Mouse (Mus musculus) CH12.LX (cell line): ENCODE results near the gene Pnmal1. TPM values are rescaled to one million over a fixed set of nuclear protein-coding genes. Genes with fewer than 3 reads are reported as not detected.

ENCODE experiments used
- DNase-seq: peaks from one replicate; pipeline ENCODE4 v3.0.0-alpha.2; 2013; ENCODE audit errors: extremely low read depth
- H3K27ac ChIP-seq: 2 replicates; pipeline ENCODE4 v1.5.1; 2012; ENCODE audit warnings: low read depth, mild to moderate bottlenecking, control low read depth, moderate library complexity; ENCODE audit not compliant: insufficient read depth
- H3K27me3 ChIP-seq: replicated peaks from 2 replicates; pipeline ENCODE3; 2012; ENCODE audit warnings: inconsistent platforms
- H3K36me3 ChIP-seq, 2 experiments: replicated peaks in 1 of 2; 2 replicates each; pipeline versions ENCODE3 to v1.6.1; 2012; ENCODE audit warnings: inconsistent platforms in 1 of 2, low read length in 1 of 2, mild to moderate bottlenecking in 1 of 2, mixed read lengths in 1 of 2, moderate library complexity in 1 of 2; ENCODE audit not compliant: control insufficient read depth in 1 of 2, insufficient read depth in 1 of 2
- H3K4me1 ChIP-seq, 2 experiments: 2 replicates each; pipeline ENCODE4 v1.6.1; 2012; ENCODE audit warnings: inconsistent platforms in 1 of 2, moderate library complexity in 1 of 2; ENCODE audit not compliant: insufficient read depth in 2 of 2, control insufficient read depth in 1 of 2
- H3K4me2 ChIP-seq: 2 replicates; pipeline ENCODE4 v1.6.1; 2012; ENCODE audit warnings: low read depth, mild to moderate bottlenecking, control low read depth; ENCODE audit not compliant: poor library complexity, insufficient read depth, severe bottlenecking
- H3K4me3 ChIP-seq, 3 experiments: fragments of 150-350 bp in 1 of 3; sonication (generic) in 1 of 3; replicated peaks in 1 of 3; 2 replicates each; pipeline versions ENCODE3 to v1.5.1; 2011 to 2012; ENCODE audit warnings: low read depth in 2 of 3, low read length in 2 of 3, mild to moderate bottlenecking in 2 of 3, moderate library complexity in 2 of 3, control low read depth in 1 of 3, improper control_type of control experiment in 1 of 3, inconsistent platforms in 1 of 3, mixed read lengths in 1 of 3; ENCODE audit not compliant: poor library complexity in 1 of 3
- H3K79me2 ChIP-seq: replicated peaks from 2 replicates; pipeline ENCODE4 v1.6.1; 2012; ENCODE audit warnings: mild to moderate bottlenecking, moderate library complexity; ENCODE audit not compliant: control insufficient read depth, poor library complexity, insufficient read depth, severe bottlenecking; ENCODE audit errors: extremely low read depth
- H3K9ac ChIP-seq: 2 replicates; pipeline ENCODE4 v1.6.1; 2012; ENCODE audit warnings: low read depth, mild to moderate bottlenecking, control low read depth, moderate library complexity; ENCODE audit not compliant: insufficient read depth
- H3K9me3 ChIP-seq: replicated peaks from 2 replicates; pipeline ENCODE3; 2012; ENCODE audit warnings: low read length, inconsistent platforms, mixed read lengths
- E2F4 ChIP-seq: IDR thresholded peaks from 2 replicates; pipeline ENCODE4 v1.6.1; 2011; ENCODE audit warnings: low read depth, low read length, improper control_type of control experiment; ENCODE audit not compliant: insufficient replicate concordance
- ELF1 ChIP-seq: IDR thresholded peaks from 2 replicates; pipeline ENCODE4 v1.6.1; 2014; ENCODE audit warnings: low read depth, mild to moderate bottlenecking, inconsistent platforms, low read length, improper control_type of control experiment
- EP300 ChIP-seq: IDR thresholded peaks from 2 replicates; pipeline ENCODE4 v1.6.1; 2011; ENCODE audit warnings: low read length, improper control_type of control experiment
- JUN ChIP-seq: IDR thresholded peaks from 2 replicates; pipeline ENCODE4 v1.6.1; 2011; ENCODE audit warnings: low read depth, mild to moderate bottlenecking, low read length, improper control_type of control experiment, moderate library complexity; ENCODE audit not compliant: insufficient read depth
- MAX ChIP-seq: IDR thresholded peaks from 2 replicates; pipeline ENCODE4 v1.6.1; 2011; ENCODE audit warnings: low read length, improper control_type of control experiment
- MAZ ChIP-seq: IDR thresholded peaks from 2 replicates; pipeline ENCODE4 v1.6.1; 2012; ENCODE audit warnings: low read depth, mild to moderate bottlenecking, inconsistent platforms, low read length, improper control_type of control experiment, moderate library complexity
- NELFE ChIP-seq: IDR thresholded peaks from 2 replicates; pipeline ENCODE4 v1.6.1; 2011; ENCODE audit warnings: low read depth, low read length, improper control_type of control experiment
- NRF1 ChIP-seq: IDR thresholded peaks from 2 replicates; pipeline ENCODE4 v1.6.1; 2014; ENCODE audit warnings: low read depth, mild to moderate bottlenecking, inconsistent platforms, low read length, improper control_type of control experiment, moderate library complexity
- RCOR1 ChIP-seq: conservative IDR thresholded peaks from 2 replicates; pipeline ENCODE4 v1.6.1; 2012; ENCODE audit warnings: low read depth, mild to moderate bottlenecking, inconsistent platforms, low read length, improper control_type of control experiment
- SIN3A ChIP-seq: IDR thresholded peaks from 2 replicates; pipeline ENCODE4 v1.6.1; 2012; ENCODE audit warnings: low read length, improper control_type of control experiment, inconsistent platforms
- SMC3 ChIP-seq: IDR thresholded peaks from 2 replicates; pipeline ENCODE4 v1.6.1; 2011; ENCODE audit warnings: low read depth, low read length, improper control_type of control experiment
- TBP ChIP-seq: conservative IDR thresholded peaks from 2 replicates; pipeline ENCODE4 v1.6.1; 2011; ENCODE audit warnings: low read depth, low read length, improper control_type of control experiment
- TCF12 ChIP-seq: IDR thresholded peaks from 2 replicates; pipeline ENCODE4 v1.6.1; 2014; ENCODE audit warnings: low read depth, mild to moderate bottlenecking, inconsistent platforms, low read length, improper control_type of control experiment
- USF1 ChIP-seq: IDR thresholded peaks from 2 replicates; pipeline ENCODE4 v1.6.1; 2014; ENCODE audit warnings: low read depth, mild to moderate bottlenecking, inconsistent platforms, low read length, improper control_type of control experiment
- USF2 ChIP-seq: conservative IDR thresholded peaks from 2 replicates; pipeline ENCODE4 v1.6.1; 2011; ENCODE audit warnings: low read depth, low read length, improper control_type of control experiment
- ZC3H11A ChIP-seq: IDR thresholded peaks from 2 replicates; pipeline ENCODE4 v1.6.1; 2012; ENCODE audit warnings: low read depth, mild to moderate bottlenecking, inconsistent platforms, low read length, improper control_type of control experiment
- ZKSCAN1 ChIP-seq: IDR thresholded peaks from 2 replicates; pipeline ENCODE4 v1.6.1; 2012; ENCODE audit warnings: low read depth, inconsistent platforms, low read length, improper control_type of control experiment, borderline replicate concordance
- ZMIZ1 ChIP-seq: IDR thresholded peaks from 2 replicates; pipeline ENCODE4 v1.6.1; 2012; ENCODE audit warnings: low read depth, mild to moderate bottlenecking, inconsistent platforms, low read length, improper control_type of control experiment
- ZNF384 ChIP-seq: IDR thresholded peaks from 2 replicates; pipeline ENCODE4 v1.6.1; 2012; ENCODE audit warnings: low read depth, low read length, improper control_type of control experiment, inconsistent platforms
- dilution Hi-C: fragments of 300-500 bp; cut with MboI; formaldehyde crosslinking; loops from 2 replicates; pipeline ENCODE4 v1.14.3; 2020; ENCODE audit warnings: low sequenced_read_pairs; ENCODE audit not compliant: extremely low pct_unique_long_range_greater_than_20kb, extremely low pct_ligation_motif_present
- in situ Hi-C: fragments of 300-500 bp; cut with MboI; formaldehyde crosslinking; loops from 3 replicates; pipeline ENCODE4 v1.14.3; 2019; ENCODE audit warnings: low sequenced_read_pairs, low pct_ligation_motif_present, low pct_unique_long_range_greater_than_20kb, mixed read lengths
- polyA plus RNA-seq: library from polyadenylated mRNA; unstranded; fragments of >175 nt; gene quantifications from 2 replicates; pipeline ENCODE4 v1.2.1, GENCODE M21; 2012; ENCODE audit warnings: low read depth; ENCODE audit not compliant: insufficient read length
- total RNA-seq, 2 experiments: library from RNA; depleted of rRNA; stranded (reverse); fragments of 300-350 nt in 1 of 2; fragments of >200 nt in 1 of 2; gene quantifications; 2 replicates each; pipeline ENCODE4 v1.2.3; 2012 to 2014

The Pnmal1 gene
- total and polyA plus RNA-seq, 3 experiments, result 0.07 to 0.13 TPM; not detected in 1

DNA sequence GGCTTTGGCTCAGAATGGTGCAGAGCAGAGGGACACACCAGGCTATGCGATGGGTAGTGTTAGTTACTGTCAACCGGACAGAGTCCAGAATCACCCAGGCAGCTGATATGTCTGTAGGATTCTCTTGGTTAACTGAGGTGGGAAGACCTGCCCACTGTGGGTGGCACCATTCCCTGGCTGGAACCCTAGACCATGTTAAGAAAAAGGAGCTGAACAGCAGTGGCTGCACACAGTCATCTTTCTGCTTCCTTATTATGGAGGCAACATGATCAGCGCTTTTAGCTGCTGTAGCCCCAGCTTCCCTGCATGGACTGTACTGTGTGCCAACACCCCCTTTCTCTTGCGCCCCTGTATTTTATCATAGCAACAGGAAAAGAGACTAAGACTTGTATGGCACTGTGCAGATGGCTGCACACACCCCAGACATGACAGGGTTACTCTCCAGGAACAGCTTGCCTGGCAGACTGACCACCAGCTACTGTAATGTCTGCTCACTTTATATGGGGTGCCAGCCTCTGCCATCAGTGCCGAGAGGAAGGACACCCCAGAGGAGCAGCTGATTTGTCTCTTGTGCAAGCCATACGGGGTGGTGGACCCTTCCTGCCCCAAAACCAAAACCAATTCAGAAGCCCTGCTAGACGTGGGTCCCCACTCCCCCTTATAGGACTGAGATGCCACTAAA lies 52.6 kb downstream of the Pnmal1 start:
- peaks cover 10% of the 10 kb centered on the region; the same call in 1 of the 2 replicates for H3K79me2 ChIP-seq
- no peaks in the 10 kb centered on the region for H3K27me3 ChIP-seq
- in situ Hi-C loops, result no loop called here
- no peak overlapping the region for H3K27ac ChIP-seq
- peaks cover 93 to 99% of the 10 kb centered on the region in 2 experiments for H3K36me3 ChIP-seq
- DNase-seq, result no peak
- H3K4me3 ChIP-seq, result no peak overlapping the region
- H3K9ac ChIP-seq, result no peak overlapping the region
- no peak for TF ChIP-seq TCF12
- TF ChIP-seq ZKSCAN1, result no peak
- no peak for TF ChIP-seq SIN3A
- TF ChIP-seq USF1, result no peak
- TF ChIP-seq NRF1, result no peak
- TF ChIP-seq SMC3, result no peak
- no peak for TF ChIP-seq MAX
- no peak for TF ChIP-seq ZNF384
- TF ChIP-seq ELF1, result no peak
- no peak for TF ChIP-seq NELFE
- TF ChIP-seq RCOR1, result no peak
- no peak for TF ChIP-seq E2F4
- TF ChIP-seq USF2, result no peak
- no peak for TF ChIP-seq JUN
- no peak for TF ChIP-seq ZMIZ1
- no peak for TF ChIP-seq ZC3H11A
- TF ChIP-seq MAZ, result no peak
- TF ChIP-seq TBP, result no peak
- no peak for TF ChIP-seq EP300
- H3K4me1 ChIP-seq, result peaks cover 0 to 5% of the 10 kb centered on the region in 2 experiments; a peak in 1 of 4 replicates
- dilution Hi-C loops, result no loop called here
- no peak overlapping the region for H3K4me2 ChIP-seq
- H3K9me3 ChIP-seq, result no peaks in the 10 kb centered on the region

Other genes with a start within 250 kb of the Pnmal1 start
- not detected in 2 replicates for gene Ceacam9, start 237.8 kb upstream of the Pnmal1 start, total RNA-seq (2012; rRNA removed)
- not detected in 2 replicates for gene Ceacam9, start 237.8 kb upstream of the Pnmal1 start, total RNA-seq (2014; rRNA removed)
- 0.21 TPM in 1 of 2 replicates, not detected in the other for gene Ceacam9, start 237.8 kb upstream of the Pnmal1 start, polyA plus RNA-seq
- 232 and 234 TPM in 2 replicates for gene Ap2s1, start 221.3 kb upstream of the Pnmal1 start, total RNA-seq (2012; rRNA removed)
- gene Ap2s1, start 221.3 kb upstream of the Pnmal1 start, total RNA-seq (2014; rRNA removed), result 202 and 213 TPM in 2 replicates
- 167 and 180 TPM in 2 replicates for gene Ap2s1, start 221.3 kb upstream of the Pnmal1 start, polyA plus RNA-seq
- gene Slc1a5, start 178.3 kb upstream of the Pnmal1 start, total RNA-seq (2012; rRNA removed), result 147 and 174 TPM in 2 replicates
- gene Slc1a5, start 178.3 kb upstream of the Pnmal1 start, total RNA-seq (2014; rRNA removed), result 115 TPM in 2 replicates
- 191 and 245 TPM in 2 replicates for gene Slc1a5, start 178.3 kb upstream of the Pnmal1 start, polyA plus RNA-seq
- gene Strn4, start 143.8 kb upstream of the Pnmal1 start, total RNA-seq (2012; rRNA removed), result 57.4 and 63.5 TPM in 2 replicates
- gene Strn4, start 143.8 kb upstream of the Pnmal1 start, total RNA-seq (2014; rRNA removed), result 41.7 and 46.0 TPM in 2 replicates
- gene Strn4, start 143.8 kb upstream of the Pnmal1 start, polyA plus RNA-seq, result 69.7 and 74.5 TPM in 2 replicates
- 19.6 and 20.3 TPM in 2 replicates for gene Fkrp, start 142.9 kb upstream of the Pnmal1 start, total RNA-seq (2012; rRNA removed)
- gene Fkrp, start 142.9 kb upstream of the Pnmal1 start, total RNA-seq (2014; rRNA removed), result 13.0 and 16.5 TPM in 2 replicates
- 19.6 and 23.4 TPM in 2 replicates for gene Fkrp, start 142.9 kb upstream of the Pnmal1 start, polyA plus RNA-seq
- 18.0 and 18.7 TPM in 2 replicates for gene Prkd2, start 116.8 kb upstream of the Pnmal1 start, total RNA-seq (2012; rRNA removed)
- 8.6 and 9.8 TPM in 2 replicates for gene Prkd2, start 116.8 kb upstream of the Pnmal1 start, total RNA-seq (2014; rRNA removed)
- gene Prkd2, start 116.8 kb upstream of the Pnmal1 start, polyA plus RNA-seq, result 32.2 and 39.0 TPM in 2 replicates
- gene Dact3, start 84.4 kb upstream of the Pnmal1 start, total RNA-seq (2012; rRNA removed), result 2.9 and 3.5 TPM in 2 replicates
- 4.0 and 5.1 TPM in 2 replicates for gene Dact3, start 84.4 kb upstream of the Pnmal1 start, total RNA-seq (2014; rRNA removed)
- 9.2 and 12.0 TPM in 2 replicates for gene Dact3, start 84.4 kb upstream of the Pnmal1 start, polyA plus RNA-seq
- gene Gng8, start 67.9 kb upstream of the Pnmal1 start, total RNA-seq (2012; rRNA removed), result 0.25 TPM in 1 of 2 replicates, not detected in the other
- not detected in 2 replicates for gene Gng8, start 67.9 kb upstream of the Pnmal1 start, total RNA-seq (2014; rRNA removed)
- gene Gng8, start 67.9 kb upstream of the Pnmal1 start, polyA plus RNA-seq, result 2.4 and 2.5 TPM in 2 replicates
- gene Ptgir, start 53.2 kb upstream of the Pnmal1 start, total RNA-seq (2012; rRNA removed), result 7.0 and 7.5 TPM in 2 replicates
- 2.7 and 3.8 TPM in 2 replicates for gene Ptgir, start 53.2 kb upstream of the Pnmal1 start, total RNA-seq (2014; rRNA removed)
- 31.1 and 33.3 TPM in 2 replicates for gene Ptgir, start 53.2 kb upstream of the Pnmal1 start, polyA plus RNA-seq
- 312 and 326 TPM in 2 replicates for gene Calm3, start 35.6 kb upstream of the Pnmal1 start, total RNA-seq (2012; rRNA removed)
- 277 and 294 TPM in 2 replicates for gene Calm3, start 35.6 kb upstream of the Pnmal1 start, total RNA-seq (2014; rRNA removed)
- gene Calm3, start 35.6 kb upstream of the Pnmal1 start, polyA plus RNA-seq, result 623 and 775 TPM in 2 replicates
- gene Pnmal2, start 15.0 kb upstream of the Pnmal1 start, total RNA-seq (2012; rRNA removed), result 0.21 and 0.38 TPM in 2 replicates
- gene Pnmal2, start 15.0 kb upstream of the Pnmal1 start, total RNA-seq (2014; rRNA removed), result not detected in 2 replicates
- 0.09 TPM in 1 of 2 replicates, not detected in the other for gene Pnmal2, start 15.0 kb upstream of the Pnmal1 start, polyA plus RNA-seq
- gene Gm42372, start 23.4 kb downstream of the Pnmal1 start, total RNA-seq (2012; rRNA removed), result 0.25 and 0.47 TPM in 2 replicates
- gene Gm42372, start 23.4 kb downstream of the Pnmal1 start, total RNA-seq (2014; rRNA removed), result 0.15 and 0.16 TPM in 2 replicates
- 0.61 and 0.90 TPM in 2 replicates for gene Gm42372, start 23.4 kb downstream of the Pnmal1 start, polyA plus RNA-seq
- gene Ccdc8, start 33.0 kb downstream of the Pnmal1 start, total RNA-seq (2012; rRNA removed), result 0.04 TPM in 1 of 2 replicates, not detected in the other
- gene Ccdc8, start 33.0 kb downstream of the Pnmal1 start, total RNA-seq (2014; rRNA removed), result not detected in 2 replicates
- gene Ccdc8, start 33.0 kb downstream of the Pnmal1 start, polyA plus RNA-seq, result 0.14 and 0.16 TPM in 2 replicates
- 128 and 130 TPM in 2 replicates for gene Ppp5c, start 68.2 kb downstream of the Pnmal1 start, total RNA-seq (2012; rRNA removed)
- gene Ppp5c, start 68.2 kb downstream of the Pnmal1 start, total RNA-seq (2014; rRNA removed), result 117 and 125 TPM in 2 replicates
- gene Ppp5c, start 68.2 kb downstream of the Pnmal1 start, polyA plus RNA-seq, result 223 and 249 TPM in 2 replicates
- gene Hif3a, start 102.7 kb downstream of the Pnmal1 start, total RNA-seq (2012; rRNA removed), result under 0.01 and 0.08 TPM in 2 replicates
- gene Hif3a, start 102.7 kb downstream of the Pnmal1 start, total RNA-seq (2014; rRNA removed), result 0.03 and 0.05 TPM in 2 replicates
- 0.49 and 0.52 TPM in 2 replicates for gene Hif3a, start 102.7 kb downstream of the Pnmal1 start, polyA plus RNA-seq
- gene Psg16, start 114.4 kb downstream of the Pnmal1 start, total RNA-seq (2012; rRNA removed), result not detected in 2 replicates
- gene Psg16, start 114.4 kb downstream of the Pnmal1 start, total RNA-seq (2014; rRNA removed), result not detected in 2 replicates
- 0.27 TPM in 2 replicates for gene Psg16, start 114.4 kb downstream of the Pnmal1 start, polyA plus RNA-seq
- not detected in 2 replicates for gene Ceacam3, start 190.6 kb downstream of the Pnmal1 start, total RNA-seq (2012; rRNA removed)
- gene Ceacam3, start 190.6 kb downstream of the Pnmal1 start, total RNA-seq (2014; rRNA removed), result not detected in 2 replicates
- not detected in 2 replicates for gene Ceacam3, start 190.6 kb downstream of the Pnmal1 start, polyA plus RNA-seq
- not detected in 2 replicates for gene Psg29, start 243.8 kb downstream of the Pnmal1 start, total RNA-seq (2012; rRNA removed)
- not detected in 2 replicates for gene Psg29, start 243.8 kb downstream of the Pnmal1 start, total RNA-seq (2014; rRNA removed)
- gene Psg29, start 243.8 kb downstream of the Pnmal1 start, polyA plus RNA-seq, result not detected in 2 replicates